Mouse (Mus musculus): ENCODE data around the gene Phf23.

- TF ChIP-seq CTCF (IDR thresholded peaks at IDR 0.05; ENCODE audit: low read depth, low read length) (no peak), POLR2A (IDR thresholded peaks at IDR 0.05; ENCODE audit: insufficient read depth, low read length) (no peak)
Measured at GRCm38 (mm10) chr11:69968793-69969192, 26.8 kb upstream of the Phf23 start.
